ENCODE assay signal across 24 mouse cellular contexts in genomic region chr7:45692364-45692763, GRCm38 (mm10). TPM values are rescaled to one million over a fixed set of nuclear protein-coding genes. Genes with fewer than 3 reads are reported as not detected.
DNase-seq lines count a peak whose midpoint lies in the region; ATAC-seq and TF ChIP-seq lines count a peak whose summit lies in the region.
"Had no signal": no experiment of that assay in that cellular context is flagged by ENCODE, and none has a peak within 500 bp of the region (broad histone marks: within the 10 kb centered on the region; RNA-seq: fewer than 3 reads in every experiment).

No protein-coding gene starts in this region.

- H3K27me3 ChIP-seq in liver, embryonic 14.5 days (ENCODE audit: control insufficient read depth, insufficient read depth, low read length) = no peaks in the 10 kb centered on the region
- H3K27me3 ChIP-seq in embryonic facial prominence, embryonic 10.5 days (replicated peaks; ENCODE audit: low read depth, poor library complexity, severe bottlenecking) = 0 out of 2 replicates have a peak, but pooled peaks cover 6% of the 10 kb centered on the region
- no peaks in the 10 kb centered on the region for H3K27me3 ChIP-seq in limb, embryonic 10.5 days (ENCODE audit: low read depth, poor library complexity, severe bottlenecking)
- no peaks in the 10 kb centered on the region for H3K27me3 ChIP-seq in liver, postnatal 0 days (ENCODE audit: insufficient read depth, low read length)
- H3K27me3 ChIP-seq in intestine, embryonic 16.5 days (replicated peaks; ENCODE audit: control insufficient read depth, insufficient read depth, low read length) = no peaks in the 10 kb centered on the region

- H3K36me3 ChIP-seq in liver, embryonic 14.5 days (replicated peaks; ENCODE audit: control insufficient read depth, insufficient read depth, low read depth) = no peaks in the 10 kb centered on the region
- H3K36me3 ChIP-seq in embryonic facial prominence, embryonic 10.5 days (replicated peaks) = no peaks in the 10 kb centered on the region
- H3K36me3 ChIP-seq in limb, embryonic 10.5 days = no peaks in the 10 kb centered on the region
- no peaks in the 10 kb centered on the region for H3K36me3 ChIP-seq in liver, postnatal 0 days (replicated peaks; ENCODE audit: insufficient read depth, low read length)
- H3K36me3 ChIP-seq in intestine, embryonic 16.5 days (ENCODE audit: control insufficient read depth, insufficient read depth, low read length) = no peaks in the 10 kb centered on the region
- H3K36me3 ChIP-seq: hindbrain, embryonic 13.5 days had no signal

- no peak overlapping the region for H3K9ac ChIP-seq in liver, embryonic 14.5 days (replicated peaks)
- H3K9ac ChIP-seq in liver, postnatal 0 days (replicated peaks) = no peak overlapping the region
- H3K9ac ChIP-seq in intestine, embryonic 16.5 days (ENCODE audit: low read depth, low read length) = no peak overlapping the region
- H3K9ac ChIP-seq: forebrain, postnatal 0 days; hindbrain, embryonic 13.5 days had no signal

- peak; percentile 33; the same call in 1 of the 2 replicates for ATAC-seq in liver, embryonic 14.5 days (ENCODE audit: insufficient read depth)
- ATAC-seq in liver, postnatal 0 days = peak; percentile 67
- ATAC-seq in intestine, embryonic 16.5 days = no peak
- ATAC-seq: CD4-positive, CD25-positive, alpha-beta regulatory T cell, adult 4 months; forebrain, embryonic 14.5 days; forebrain, postnatal 0 days; hindbrain, embryonic 16.5 days had no signal

- H3K27ac ChIP-seq in liver, embryonic 14.5 days = no peak overlapping the region
- H3K27ac ChIP-seq in embryonic facial prominence, embryonic 10.5 days (replicated peaks) = 0 out of 2 replicates have a peak overlapping the region, but pooled peaks have one; percentile 44
- H3K27ac ChIP-seq in limb, embryonic 10.5 days = 0 out of 2 replicates have a peak overlapping the region, but pooled peaks have one; percentile 30
- no peak overlapping the region for H3K27ac ChIP-seq in liver, postnatal 0 days (ENCODE audit: low read depth)
- no peak overlapping the region for H3K27ac ChIP-seq in intestine, embryonic 16.5 days (ENCODE audit: low read length)
- H3K27ac ChIP-seq: gastrocnemius, adult 2 months; hindbrain, embryonic 13.5 days had no signal

- no peaks in the 10 kb centered on the region for H3K4me1 ChIP-seq in liver, embryonic 14.5 days (replicated peaks; ENCODE audit: control insufficient read depth in 2 of 2, insufficient read depth in 2 of 2, low read length in 1 of 2)
- peaks cover 49% of the 10 kb centered on the region for H3K4me1 ChIP-seq in embryonic facial prominence, embryonic 10.5 days
- peaks cover 33% of the 10 kb centered on the region for H3K4me1 ChIP-seq in limb, embryonic 10.5 days
- H3K4me1 ChIP-seq in liver, postnatal 0 days (ENCODE audit: insufficient read depth) = no peaks in the 10 kb centered on the region
- no peaks in the 10 kb centered on the region for H3K4me1 ChIP-seq in intestine, embryonic 16.5 days (ENCODE audit: control insufficient read depth, insufficient read depth, low read length)

- WGBS in liver, embryonic 14.5 days (ENCODE audit: insufficient replicate concordance) = 58% methylated on average over 2 of the region's 2 CpGs
- WGBS in embryonic facial prominence, embryonic 10.5 days = 87% methylated on average over 2 of the region's 2 CpGs
- 85% methylated on average over 2 of the region's 2 CpGs for WGBS in limb, embryonic 10.5 days
- WGBS in liver, postnatal 0 days (ENCODE audit: insufficient replicate concordance) = 57% methylated on average over 2 of the region's 2 CpGs
- WGBS in intestine, embryonic 16.5 days = 78% methylated on average over 2 of the region's 2 CpGs

- no peak overlapping the region for H3K4me3 ChIP-seq in liver, embryonic 14.5 days (ENCODE audit: insufficient read depth in 1 of 2, low read depth in 2 of 2, low read length in 2 of 2)
- H3K4me3 ChIP-seq in embryonic facial prominence, embryonic 10.5 days = no peak overlapping the region
- H3K4me3 ChIP-seq in limb, embryonic 10.5 days = no peak overlapping the region
- H3K4me3 ChIP-seq in liver, postnatal 0 days (ENCODE audit: low read depth, low read length) = no peak overlapping the region
- no peak overlapping the region for H3K4me3 ChIP-seq in intestine, embryonic 16.5 days (ENCODE audit: low read length)
- H3K4me3 ChIP-seq: gastrocnemius, adult 2 months; hindbrain, embryonic 13.5 days had no signal

- TF ChIP-seq CTCF in liver, embryonic 14.5 days (IDR thresholded peaks at IDR 0.05; ENCODE audit: low read depth) = no peak
- no peak for TF ChIP-seq CTCF in liver, postnatal 0 days (IDR thresholded peaks at IDR 0.05; ENCODE audit: low read depth)

- TF ChIP-seq EP300 in liver, embryonic 14.5 days (IDR thresholded peaks at IDR 0.05; ENCODE audit: low read depth) = no peak
- peak; percentile 12; the same call in 1 of the 2 replicates for TF ChIP-seq EP300 in liver, postnatal 0 days (IDR thresholded peaks at IDR 0.05; ENCODE audit: low read depth)

- no peaks in the 10 kb centered on the region for H3K9me3 ChIP-seq in liver, embryonic 14.5 days (ENCODE audit: control insufficient read depth, low read length)
- H3K9me3 ChIP-seq in embryonic facial prominence, embryonic 10.5 days = no peaks in the 10 kb centered on the region
- no peaks in the 10 kb centered on the region for H3K9me3 ChIP-seq in limb, embryonic 10.5 days (replicated peaks)
- no peaks in the 10 kb centered on the region for H3K9me3 ChIP-seq in liver, postnatal 0 days (ENCODE audit: low read length)
- H3K9me3 ChIP-seq in intestine, embryonic 16.5 days (ENCODE audit: control insufficient read depth, low read length) = no peaks in the 10 kb centered on the region
- H3K9me3 ChIP-seq: hindbrain, embryonic 13.5 days had no signal

- no peak overlapping the region for H3K4me2 ChIP-seq in liver, embryonic 14.5 days (ENCODE audit: low read depth)
- H3K4me2 ChIP-seq in liver, postnatal 0 days (ENCODE audit: low read depth, low read length) = no peak overlapping the region
- no peak overlapping the region for H3K4me2 ChIP-seq in intestine, embryonic 16.5 days (ENCODE audit: low read depth, low read length)
- H3K4me2 ChIP-seq: heart, embryonic 11.5 days; hindbrain, embryonic 13.5 days had no signal

- DNase-seq in liver, embryonic 14.5 days (ENCODE audit: low read depth in 3 of 3, low spot score in 3 of 3) = no peak
- DNase-seq in liver = no peak
- no peak for DNase-seq in embryonic facial prominence, embryonic 10.5 days (ENCODE audit: low spot score)
- no peak for DNase-seq in limb, embryonic 10.5 days (ENCODE audit: low spot score)
- DNase-seq in liver, postnatal 0 days = no peak
- DNase-seq: adrenal gland, adult 2 months; adrenal gland, postnatal 14 days; cerebellum, adult 11-12 months; cerebellum, adult 8-10 months; cerebellum, postnatal 10 days; cerebellum, postnatal 36 days; embryo, embryonic 11 days; forebrain, postnatal 0 days; gastrocnemius, postnatal 14 days; heart, adult 11 months had no signal

RNA-seq across cellular contexts. Expression of gene Sec1, which starts 1.8 kb away (rescaled TPM):
- 0.02 and 0.03 TPM in 2 replicates for polyA plus RNA-seq in liver, embryonic 14.5 days (2012; rRNA removed)
- polyA plus RNA-seq in liver, embryonic 14.5 days (2014; fragmentation: Nextera tagmentation; extraction: Ambion mirVana) = not detected in 2 replicates
- polyA plus RNA-seq in embryonic facial prominence, embryonic 10.5 days (2016; fragmentation: Nextera tagmentation; extraction: Ambion mirVana) = 0.55 and 0.64 TPM in 2 replicates
- polyA plus RNA-seq in limb, embryonic 10.5 days (2016; fragmentation: Nextera tagmentation; extraction: Ambion mirVana) = 0.54 and 0.83 TPM in 2 replicates
- 0.04 TPM in 1 of 2 replicates, not detected in the other for polyA plus RNA-seq in liver, postnatal 0 days (2015; fragmentation: Nextera tagmentation; extraction: Ambion mirVana)
- polyA plus RNA-seq in intestine, embryonic 16.5 days (2015; fragmentation: Nextera tagmentation; extraction: Ambion mirVana) = 1.9 and 2.7 TPM in 2 replicates

RNA-seq across cellular contexts. Expression of gene Car11, which starts 7.3 kb away (rescaled TPM):
- 0.23 and 0.58 TPM in 2 replicates for polyA plus RNA-seq in liver, embryonic 14.5 days (2012; rRNA removed)
- 0.42 and 0.44 TPM in 2 replicates for polyA plus RNA-seq in liver, embryonic 14.5 days (2014; fragmentation: Nextera tagmentation; extraction: Ambion mirVana)
- 8.5 and 9.1 TPM in 2 replicates for polyA plus RNA-seq in embryonic facial prominence, embryonic 10.5 days (2016; fragmentation: Nextera tagmentation; extraction: Ambion mirVana)
- polyA plus RNA-seq in limb, embryonic 10.5 days (2016; fragmentation: Nextera tagmentation; extraction: Ambion mirVana) = 2.2 and 4.9 TPM in 2 replicates
- polyA plus RNA-seq in liver, postnatal 0 days (2015; fragmentation: Nextera tagmentation; extraction: Ambion mirVana) = 0.14 and 0.15 TPM in 2 replicates
- 4.1 and 5.3 TPM in 2 replicates for polyA plus RNA-seq in intestine, embryonic 16.5 days (2015; fragmentation: Nextera tagmentation; extraction: Ambion mirVana)

RNA-seq across cellular contexts. Expression of gene Ntn5, which starts 8.5 kb away (rescaled TPM):
- polyA plus RNA-seq in liver, embryonic 14.5 days (2012; rRNA removed) = 0.04 TPM in 1 of 2 replicates, not detected in the other
- polyA plus RNA-seq in liver, embryonic 14.5 days (2014; fragmentation: Nextera tagmentation; extraction: Ambion mirVana) = not detected in 2 replicates
- 0.28 and 0.42 TPM in 2 replicates for polyA plus RNA-seq in embryonic facial prominence, embryonic 10.5 days (2016; fragmentation: Nextera tagmentation; extraction: Ambion mirVana)
- 0.16 and 0.39 TPM in 2 replicates for polyA plus RNA-seq in limb, embryonic 10.5 days (2016; fragmentation: Nextera tagmentation; extraction: Ambion mirVana)
- polyA plus RNA-seq in liver, postnatal 0 days (2015; fragmentation: Nextera tagmentation; extraction: Ambion mirVana) = 0.07 TPM in 1 of 2 replicates, not detected in the other
- 0.34 and 0.53 TPM in 2 replicates for polyA plus RNA-seq in intestine, embryonic 16.5 days (2015; fragmentation: Nextera tagmentation; extraction: Ambion mirVana)
- polyA plus RNA-seq: CD4-positive, CD25-positive, alpha-beta regulatory T cell, adult 4 months; heart, embryonic 11.5 days; heart, embryonic 14.5 days; heart, postnatal 0 days had no signal

RNA-seq across cellular contexts. Expression of gene Dbp, which starts 12.5 kb away (rescaled TPM):
- polyA plus RNA-seq in liver, embryonic 14.5 days (2012; rRNA removed) = 0.69 and 0.80 TPM in 2 replicates
- polyA plus RNA-seq in liver, embryonic 14.5 days (2014; fragmentation: Nextera tagmentation; extraction: Ambion mirVana) = 0.51 and 0.54 TPM in 2 replicates
- 3.6 and 4.3 TPM in 2 replicates for polyA plus RNA-seq in embryonic facial prominence, embryonic 10.5 days (2016; fragmentation: Nextera tagmentation; extraction: Ambion mirVana)
- 3.7 and 4.7 TPM in 2 replicates for polyA plus RNA-seq in limb, embryonic 10.5 days (2016; fragmentation: Nextera tagmentation; extraction: Ambion mirVana)
- polyA plus RNA-seq in liver, postnatal 0 days (2015; fragmentation: Nextera tagmentation; extraction: Ambion mirVana) = 3.6 and 5.2 TPM in 2 replicates
- 2.3 and 3.2 TPM in 2 replicates for polyA plus RNA-seq in intestine, embryonic 16.5 days (2015; fragmentation: Nextera tagmentation; extraction: Ambion mirVana)

RNA-seq across cellular contexts. Expression of gene Rpl18, which starts 22.9 kb away (rescaled TPM):
- 499 and 605 TPM in 2 replicates for polyA plus RNA-seq in liver, embryonic 14.5 days (2012; rRNA removed)
- polyA plus RNA-seq in liver, embryonic 14.5 days (2014; fragmentation: Nextera tagmentation; extraction: Ambion mirVana) = 832 and 846 TPM in 2 replicates
- 1,168 and 1,206 TPM in 2 replicates for polyA plus RNA-seq in embryonic facial prominence, embryonic 10.5 days (2016; fragmentation: Nextera tagmentation; extraction: Ambion mirVana)
- 1,218 and 1,459 TPM in 2 replicates for polyA plus RNA-seq in limb, embryonic 10.5 days (2016; fragmentation: Nextera tagmentation; extraction: Ambion mirVana)
- polyA plus RNA-seq in liver, postnatal 0 days (2015; fragmentation: Nextera tagmentation; extraction: Ambion mirVana) = 494 and 510 TPM in 2 replicates
- polyA plus RNA-seq in intestine, embryonic 16.5 days (2015; fragmentation: Nextera tagmentation; extraction: Ambion mirVana) = 1,070 and 1,157 TPM in 2 replicates

Comparison
In these comparisons a context has a peak if more than half of its experiments do, and no peak if none do; other contexts are left out.
1. H3K27ac ChIP-seq: peak in embryonic facial prominence, embryonic 10.5 days (single experiment) and limb, embryonic 10.5 days (single experiment); none in liver, embryonic 14.5 days (single experiment), liver, postnatal 0 days (single experiment) and intestine, embryonic 16.5 days (single experiment).